Mouse (Mus musculus) intestine, embryonic 16.5 days (tissue): ENCODE data around the gene Cd276. TPM values are rescaled to one million over a fixed set of nuclear protein-coding genes. Genes with fewer than 3 reads are reported as not detected.
"Not testable (repeated sequence)": the region's sequence is repeated elsewhere in the genome, so short reads cannot be mapped to it uniquely, and the experiment has no call there.

Experiments used
- ATAC-seq: fragments of 200-750 bp; cut with Nextera tagmentation; 2 replicates; pipeline ENCODE4 v1.8.0; 2017; ENCODE audit warnings: moderate TSS enrichment, moderate library complexity
- H3K27ac ChIP-seq: fragments of 300-500 bp; sonication (generic); 2 replicates; pipeline ENCODE4 v1.5.1; 2014; ENCODE audit warnings: mild to moderate bottlenecking, low read length
- H3K27me3 ChIP-seq: fragments of 300-500 bp; sonication (generic); replicated peaks from 2 replicates; pipeline ENCODE4 v1.6.1; 2014; ENCODE audit warnings: low read length, control low read depth, mixed read lengths; ENCODE audit not compliant: control insufficient read depth, insufficient read depth
- H3K36me3 ChIP-seq: fragments of 300-500 bp; sonication (generic); 2 replicates; pipeline ENCODE4 v1.6.1; 2014; ENCODE audit warnings: low read length, control low read depth; ENCODE audit not compliant: control insufficient read depth, insufficient read depth
- H3K4me1 ChIP-seq: fragments of 300-500 bp; sonication (generic); 2 replicates; pipeline ENCODE4 v1.6.1; 2014; ENCODE audit warnings: low read length, control low read depth, mixed read lengths; ENCODE audit not compliant: control insufficient read depth, insufficient read depth
- H3K4me2 ChIP-seq: fragments of 300-500 bp; sonication (generic); 2 replicates; pipeline ENCODE4 v1.6.1; 2014; ENCODE audit warnings: low read depth, low read length, control low read depth
- H3K4me3 ChIP-seq: fragments of 300-500 bp; sonication (generic); 2 replicates; pipeline ENCODE4 v1.5.1; 2014; ENCODE audit warnings: mild to moderate bottlenecking, low read length
- H3K9ac ChIP-seq: fragments of 300-500 bp; sonication (generic); 2 replicates; pipeline ENCODE4 v1.6.1; 2014; ENCODE audit warnings: low read depth, low read length
- H3K9me3 ChIP-seq: fragments of 300-500 bp; sonication (generic); 2 replicates; pipeline ENCODE4 v1.6.1; 2016; ENCODE audit warnings: low read length, control low read depth; ENCODE audit not compliant: control insufficient read depth
- WGBS: fragments of 180-500 bp; shearing (Covaris S2); extraction: QIAGEN DNeasy Blood & Tissue Kit; methylation state at CpG from one replicate; pipeline ENCODE4 v1.1.7; 2014; 5-methylcytosine and 5-hydroxymethylcytosine counted together
- polyA plus RNA-seq: library from polyadenylated mRNA; unstranded; fragments of >200 nt; fragmentation: Nextera tagmentation; extraction: Ambion mirVana; gene quantifications from 2 replicates; pipeline ENCODE4 v1.2.1, GENCODE M21; 2015

Gene Cd276
- polyA plus RNA-seq, 1 experiment from 2014 or later = 17.9 TPM

GRCm38 (mm10) chr9:58580453-58581195 lies 25.4 kb upstream of the Cd276 start:
- WGBS = 80% methylated on average over 10 of the region's 10 CpGs
- not testable (repeated sequence) for H3K9ac ChIP-seq, H3K27me3 ChIP-seq, H3K36me3 ChIP-seq, H3K4me2 ChIP-seq, ATAC-seq, H3K4me1 ChIP-seq, H3K27ac ChIP-seq, H3K4me3 ChIP-seq, H3K9me3 ChIP-seq

GRCm38 (mm10) chr9:58578669-58579068 lies 23.4 kb upstream of the Cd276 start:
- ATAC-seq = no peak
- H3K4me3 ChIP-seq = no peak overlapping the region
- no peak overlapping the region for H3K4me2 ChIP-seq
- no peak overlapping the region for H3K27ac ChIP-seq
- no peak overlapping the region for H3K9ac ChIP-seq
- 15% methylated on average over 3 of the region's 3 CpGs for WGBS
- no peaks in the 10 kb centered on the region for H3K9me3 ChIP-seq
- no peaks in the 10 kb centered on the region for H3K36me3 ChIP-seq
- peaks cover 7% of the 10 kb centered on the region; the same call in 1 of the 2 replicates for H3K4me1 ChIP-seq
- H3K27me3 ChIP-seq = no peaks in the 10 kb centered on the region

DNA sequence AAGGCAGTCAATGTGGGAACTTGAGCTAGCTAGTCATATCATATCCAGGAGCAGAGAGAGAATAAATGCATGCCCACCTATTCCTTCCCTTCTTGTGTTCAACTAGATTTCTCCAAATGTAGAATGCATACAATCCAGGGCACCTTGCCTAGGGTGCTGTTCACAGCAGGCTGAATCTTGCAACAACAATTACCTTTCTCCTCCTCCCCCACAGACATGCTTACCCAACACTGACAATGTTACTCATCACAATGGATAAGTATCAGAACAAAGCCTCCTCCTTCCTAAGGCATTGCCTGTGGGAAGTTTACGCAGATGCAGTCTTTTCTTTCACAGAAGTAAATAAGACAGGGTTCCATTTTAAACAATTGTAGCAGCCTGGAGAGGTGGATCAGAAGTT lies 15.8 kb upstream of the Cd276 start:
- Histone ChIP-seq H3K9ac (no peak overlapping the region), H3K27me3 (no peaks in the 10 kb centered on the region), H3K36me3 (no peaks in the 10 kb centered on the region), H3K4me3 (no peak overlapping the region), H3K4me2 (no peak overlapping the region), H3K4me1 (no peaks in the 10 kb centered on the region), H3K27ac (no peak overlapping the region), H3K9me3 (no peaks in the 10 kb centered on the region)
- WGBS = 91% methylated on average over 1 of the region's 1 CpGs
- ATAC-seq = no peak

- Histone ChIP-seq H3K4me3 (no peak overlapping the region), H3K9ac (no peak overlapping the region), H3K4me2 (no peak overlapping the region), H3K36me3 (no peaks in the 10 kb centered on the region), H3K9me3 (no peaks in the 10 kb centered on the region), H3K27me3 (no peaks in the 10 kb centered on the region), H3K4me1 (no peaks in the 10 kb centered on the region), H3K27ac (no peak overlapping the region)
- ATAC-seq = no peak
Measured at GRCm38 (mm10) chr9:58567682-58568081, 12.4 kb upstream of the Cd276 start.

- not testable (repeated sequence) for H3K27ac ChIP-seq, ATAC-seq, H3K9me3 ChIP-seq, H3K36me3 ChIP-seq, H3K9ac ChIP-seq, H3K4me3 ChIP-seq, H3K4me1 ChIP-seq, H3K4me2 ChIP-seq, H3K27me3 ChIP-seq
- WGBS = 79% methylated on average over 3 of the region's 3 CpGs
Measured at GRCm38 (mm10) chr9:58565945-58566344, 10.7 kb upstream of the Cd276 start.

DNA sequence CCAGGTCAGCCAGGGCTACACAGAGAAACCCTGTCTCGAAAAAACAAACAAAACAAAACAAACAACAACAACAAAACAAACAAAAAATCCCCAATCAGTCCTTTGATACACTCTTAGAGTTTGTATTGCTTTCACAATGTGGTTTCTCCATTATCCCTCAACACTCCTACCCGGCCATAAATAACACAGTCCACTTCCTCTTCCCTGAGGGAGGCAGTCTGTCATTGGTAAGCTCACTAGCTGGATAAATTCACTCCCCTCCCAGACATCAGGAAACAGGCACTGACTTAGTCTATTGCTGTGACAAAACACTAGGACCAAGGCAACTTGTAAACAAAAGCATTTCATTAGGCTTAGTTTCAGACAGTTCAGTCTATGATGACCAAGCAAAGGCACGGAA lies 5.0 kb upstream of the Cd276 start:
- WGBS = 64% methylated on average over 3 of the region's 3 CpGs
- ATAC-seq = no peak

DNA sequence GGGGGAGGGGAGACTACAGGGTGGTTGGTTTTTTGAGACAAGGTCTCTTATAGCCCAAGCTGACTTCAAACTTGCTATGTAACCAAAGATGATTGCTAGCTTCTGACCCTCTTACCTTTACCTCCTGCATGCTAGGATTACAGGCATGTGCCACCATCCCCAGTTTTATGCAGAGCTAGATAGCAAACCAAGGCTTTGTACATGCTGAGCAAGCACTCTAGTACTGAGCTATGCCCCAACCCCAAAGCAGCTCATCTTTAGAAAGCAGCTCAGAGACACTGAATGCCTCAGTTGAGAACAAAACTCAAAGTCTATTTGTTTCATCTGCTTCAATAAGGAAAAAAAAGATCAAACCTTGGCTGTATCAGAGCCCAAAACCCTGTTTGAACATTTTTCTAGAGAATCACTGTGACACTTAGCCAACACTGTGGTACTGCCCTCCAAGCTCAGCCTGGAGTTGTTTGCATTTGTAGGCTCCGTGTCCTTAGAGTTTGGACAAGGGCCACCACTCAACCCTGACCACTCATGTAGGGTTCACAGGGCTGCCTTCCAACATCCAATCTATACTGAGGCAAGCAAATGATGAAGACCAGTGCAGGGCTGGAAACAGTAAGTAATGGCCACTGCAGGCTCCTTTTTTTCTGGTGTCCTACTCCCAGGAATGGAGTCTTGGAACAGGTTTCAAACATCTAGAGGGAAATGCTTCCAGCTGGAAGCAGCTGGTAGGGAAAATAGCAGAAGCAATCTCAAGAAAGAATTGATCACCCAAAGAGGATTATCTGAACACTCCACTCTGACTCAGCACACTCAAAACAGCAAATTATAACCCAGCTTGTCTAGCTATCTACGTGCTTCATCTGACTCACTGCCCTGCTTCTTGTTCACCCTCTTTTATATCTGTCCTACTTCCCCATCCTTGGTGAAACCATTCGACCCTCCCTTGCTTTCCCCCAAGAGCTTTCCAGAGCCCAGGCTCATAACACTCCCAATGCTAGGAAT lies 2.5 kb upstream of the Cd276 start:
- ATAC-seq = no peak
- Histone ChIP-seq H3K4me2 (no peak overlapping the region), H3K4me3 (no peak overlapping the region), H3K27me3 (no peaks in the 10 kb centered on the region), H3K9ac (no peak overlapping the region), H3K27ac (no peak overlapping the region), H3K36me3 (no peaks in the 10 kb centered on the region), H3K4me1 (peaks cover 15% of the 10 kb centered on the region), H3K9me3 (no peaks in the 10 kb centered on the region)
- WGBS = 58% methylated on average over 3 of the region's 3 CpGs

More for the DNA sequence above, 5.0 kb upstream of the Cd276 start:
- no peaks in the 10 kb centered on the region for H3K27me3 ChIP-seq
- peaks cover 9% of the 10 kb centered on the region; the same call in 1 of the 2 replicates for H3K4me1 ChIP-seq
- no peak overlapping the region for H3K4me2 ChIP-seq
- H3K27ac ChIP-seq = no peak overlapping the region
- H3K4me3 ChIP-seq = no peak overlapping the region
- no peaks in the 10 kb centered on the region for H3K9me3 ChIP-seq
- H3K36me3 ChIP-seq = no peaks in the 10 kb centered on the region
- H3K9ac ChIP-seq = no peak overlapping the region

DNA sequence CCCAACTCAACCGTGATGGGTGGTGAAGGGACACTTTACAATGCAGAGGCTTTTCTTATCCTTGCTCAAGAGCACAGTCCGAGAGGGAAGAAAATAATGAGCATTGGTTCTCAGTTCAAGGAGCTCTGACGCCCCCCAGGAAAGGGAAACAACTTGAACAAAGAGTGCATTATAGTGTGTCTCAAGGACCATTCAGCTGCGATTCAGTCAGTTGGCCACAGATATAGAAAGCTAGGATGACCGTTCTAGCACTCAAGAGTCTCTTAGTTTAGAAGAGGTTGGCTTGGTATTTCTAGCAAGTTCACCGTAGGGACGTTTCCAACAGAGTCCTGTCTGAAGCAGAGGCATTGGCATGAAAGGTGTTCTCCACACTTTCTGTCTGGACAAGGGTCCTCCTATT lies 1.4 kb upstream of the Cd276 start:
- no peaks in the 10 kb centered on the region for H3K36me3 ChIP-seq
- H3K27ac ChIP-seq = no peak overlapping the region
- no peak overlapping the region for H3K4me3 ChIP-seq
- ATAC-seq = no peak
- 70% methylated on average over 7 of the region's 7 CpGs for WGBS
- no peaks in the 10 kb centered on the region for H3K27me3 ChIP-seq
- no peak overlapping the region for H3K4me2 ChIP-seq
- H3K4me1 ChIP-seq = peaks cover 15% of the 10 kb centered on the region
- H3K9me3 ChIP-seq = no peaks in the 10 kb centered on the region
- no peak overlapping the region for H3K9ac ChIP-seq

DNA sequence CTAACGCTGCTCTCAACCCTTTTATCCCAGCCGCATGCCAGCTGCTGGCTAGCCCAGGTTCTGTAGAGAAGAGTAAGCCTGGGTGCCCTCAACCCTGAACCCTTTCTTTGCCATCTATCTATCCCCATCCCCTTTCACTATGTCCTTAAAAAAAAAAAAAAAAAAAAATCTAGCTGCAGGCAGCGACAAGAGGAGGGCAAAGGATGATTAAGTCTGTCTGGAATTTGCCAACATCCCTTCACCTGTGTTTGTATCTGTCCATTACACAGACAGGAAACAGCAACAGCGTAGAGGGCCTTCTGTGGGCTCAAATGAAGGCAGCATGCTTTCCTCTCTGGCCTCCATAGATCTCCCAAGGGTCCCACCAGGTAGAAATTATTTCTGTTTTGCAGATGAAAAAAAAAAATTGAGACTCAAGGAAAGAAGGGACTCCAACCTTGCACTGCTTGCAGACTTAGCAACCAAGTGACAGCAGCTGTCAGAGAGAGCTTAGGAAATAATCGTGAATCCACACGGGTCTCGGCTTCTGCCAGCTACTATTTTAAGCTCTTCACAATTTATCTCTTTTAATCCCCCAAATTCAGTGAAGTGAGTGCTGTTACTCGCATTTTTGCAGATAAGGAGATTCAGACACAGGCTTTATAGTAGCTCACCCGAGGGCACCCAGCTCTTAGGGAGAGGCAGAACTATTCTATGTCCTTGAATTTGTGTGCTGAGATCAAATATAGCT lies 613 bp upstream of the Cd276 start:
- Histone ChIP-seq H3K27me3 (no peaks in the 10 kb centered on the region), H3K4me1 (peaks cover 15% of the 10 kb centered on the region), H3K36me3 (no peaks in the 10 kb centered on the region), H3K9me3 (no peaks in the 10 kb centered on the region), H3K4me2 (peak overlapping the region; percentile 90), H3K4me3 (peak overlapping the region; percentile 77), H3K9ac (peak overlapping the region; percentile 92), H3K27ac (peak overlapping the region; percentile 86)
- ATAC-seq = no peak
- WGBS = 22% methylated on average over 9 of the region's 9 CpGs
